Mouse (Mus musculus) testis, postnatal 10 days (tissue): ENCODE results near the gene Sco1.
"Not testable (repeated sequence)": the region's sequence is repeated elsewhere in the genome, so short reads cannot be mapped to it uniquely, and the experiment has no call there.

Experiments
- DNase-seq: peaks from one replicate; pipeline ENCODE4 v3.0.0; 2021; ENCODE audit warnings: low spot score

Sco1 gene

GRCm38 (mm10) chr11:67052321-67052952 lies at the start of gene Sco1, which contains the start of gene Adprm:
Sco1 (plus strand) TSS chr11:67052670.
Adprm (minus strand) TSS chr11:67052594.
- DNase-seq = peak; percentile 87

DNA sequence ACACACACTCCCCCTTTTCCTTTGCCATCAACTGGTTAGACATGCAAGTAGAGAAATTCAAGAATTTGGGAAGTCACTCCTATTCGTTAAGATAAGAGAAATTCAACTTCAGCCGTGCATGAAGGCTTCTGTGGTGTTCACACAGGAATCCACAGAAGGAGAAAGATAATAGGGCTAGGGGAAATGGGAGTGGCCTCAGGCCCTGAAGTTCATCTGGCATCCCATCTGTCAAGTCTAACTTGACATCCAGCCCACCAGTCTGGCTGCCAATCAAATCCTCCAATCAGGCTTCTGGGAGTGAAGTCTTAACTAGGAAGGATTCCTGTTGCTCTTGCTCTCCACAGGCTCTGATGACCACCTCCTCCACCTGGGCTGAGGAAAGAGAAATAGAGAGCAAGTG lies 49.6 kb upstream of the Sco1 start:
- no peak for DNase-seq

DNA sequence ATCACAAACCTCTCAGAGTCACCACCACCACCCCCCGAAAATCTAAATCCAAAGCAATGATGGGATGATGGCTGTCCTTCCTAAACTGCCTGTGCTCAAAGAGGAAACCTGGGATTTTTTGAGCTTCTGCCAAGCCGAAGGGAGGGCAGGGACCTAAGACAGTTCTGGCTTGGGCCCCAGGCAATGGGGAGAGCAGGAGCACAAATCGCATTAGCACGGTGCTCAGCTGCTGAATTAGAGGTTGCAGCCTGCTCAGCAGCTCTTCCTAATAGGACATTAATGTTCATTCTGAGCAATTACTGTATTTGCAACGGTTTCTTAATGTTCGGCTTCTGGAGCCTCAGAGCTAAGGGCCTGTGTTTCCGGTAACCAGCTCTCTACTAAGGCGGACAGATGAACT lies 44.5 kb upstream of the Sco1 start:
- DNase-seq = no peak

DNA sequence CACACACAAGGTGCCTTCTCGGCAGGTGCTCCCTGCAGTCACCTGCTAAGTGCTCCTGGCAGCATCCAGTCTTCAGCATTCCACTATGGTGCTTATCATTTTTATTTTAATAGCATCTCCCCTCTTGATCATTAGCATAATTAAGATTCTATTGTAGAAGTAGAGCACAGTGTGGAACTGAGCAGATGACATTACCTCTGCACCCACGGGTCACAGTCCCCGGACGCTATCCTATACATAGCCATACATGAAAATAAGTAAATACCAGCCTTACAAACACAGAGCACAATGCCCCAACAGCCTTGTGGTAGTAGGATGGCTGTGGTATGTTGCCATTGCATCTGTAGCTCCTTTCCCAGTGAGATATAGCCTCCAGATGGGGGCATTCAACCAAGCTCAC lies 43.9 kb upstream of the Sco1 start:
- no peak for DNase-seq

GRCm38 (mm10) chr11:67010430-67010829 lies 42.0 kb upstream of the Sco1 start:
- DNase-seq = no peak

- no peak for DNase-seq
Observed at GRCm38 (mm10) chr11:67011635-67012034, 40.8 kb upstream of the Sco1 start.

DNA sequence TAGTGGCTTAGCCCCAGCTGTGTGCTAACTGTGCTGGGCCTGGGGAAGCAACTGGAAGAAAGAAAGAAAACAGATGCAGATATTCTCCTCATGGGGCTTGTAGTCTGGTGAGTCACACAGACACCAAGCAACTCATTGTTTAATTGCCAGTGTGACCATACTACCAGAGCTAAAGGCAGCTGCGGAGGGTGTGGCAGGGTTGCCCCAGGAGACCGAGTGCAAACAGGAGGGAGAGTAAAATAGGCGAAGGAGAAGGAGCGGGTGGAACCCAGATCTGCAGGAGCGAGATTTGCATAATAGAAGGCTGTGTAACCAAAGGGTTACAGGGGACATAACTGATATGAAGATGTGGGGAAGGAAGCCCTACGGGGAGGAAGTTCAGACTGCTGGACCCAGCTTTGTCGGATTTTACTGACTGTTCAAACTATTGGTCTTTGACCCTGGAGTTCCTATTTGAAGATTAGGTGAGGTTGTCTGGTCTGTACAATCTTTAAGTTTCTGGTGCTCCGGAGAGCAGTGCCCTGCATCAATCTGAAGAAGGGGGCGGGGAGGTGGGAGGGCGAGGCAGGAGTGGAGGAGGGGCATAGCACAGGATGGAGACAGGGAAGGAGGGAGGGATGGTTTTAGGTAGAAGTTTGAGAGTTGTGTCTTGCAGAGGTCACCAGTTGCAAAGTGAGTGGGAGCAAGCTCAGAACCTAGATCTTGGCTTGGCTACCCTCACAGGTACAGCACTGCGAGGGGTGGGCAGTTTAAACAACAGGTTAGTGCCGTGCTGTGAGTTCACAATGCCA lies 34.5 kb upstream of the Sco1 start:
- DNase-seq = no peak

GRCm38 (mm10) chr11:67019711-67020475 lies 32.6 kb upstream of the Sco1 start:
- no peak for DNase-seq

- DNase-seq = peak; percentile 81
Observed at GRCm38 (mm10) chr11:67020948-67021347, 31.5 kb upstream of the Sco1 start.

DNA sequence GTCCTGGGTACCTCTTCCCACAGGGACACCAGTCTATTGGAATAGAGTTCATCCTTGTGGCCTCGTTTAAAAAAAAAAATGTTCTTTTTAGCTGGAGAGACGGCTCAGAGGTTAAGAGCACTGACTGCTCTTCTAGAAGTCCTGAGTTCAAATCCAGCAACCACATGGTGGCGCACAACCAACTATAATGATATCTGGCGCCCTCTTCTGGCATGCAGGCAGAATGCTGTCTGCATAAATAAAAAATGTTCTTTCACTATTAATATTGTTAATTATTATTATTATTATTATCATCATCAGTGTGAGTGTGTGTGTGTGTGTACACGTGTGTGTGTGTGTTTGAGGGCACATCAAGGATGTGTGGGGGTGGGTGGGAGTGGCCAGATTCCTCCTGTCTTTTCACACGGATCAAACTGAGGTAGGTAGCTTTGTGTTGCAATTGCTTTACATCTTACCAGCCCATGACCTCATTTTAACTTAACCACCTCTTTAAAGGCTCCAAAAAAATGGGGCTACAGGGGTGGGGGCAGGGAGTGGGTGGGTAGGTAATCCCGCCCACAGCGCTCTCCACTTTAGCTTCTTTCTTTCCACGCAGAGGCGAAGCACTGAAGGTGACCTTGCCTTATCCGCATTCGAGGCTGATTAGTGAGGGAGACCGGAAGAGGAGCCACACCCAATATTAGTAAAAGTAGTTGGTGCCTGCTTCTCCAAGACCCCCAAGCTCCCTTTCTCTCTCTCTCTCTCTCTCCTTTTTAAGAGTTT lies 29.9 kb upstream of the Sco1 start:
- DNase-seq = peak; percentile 53

DNA sequence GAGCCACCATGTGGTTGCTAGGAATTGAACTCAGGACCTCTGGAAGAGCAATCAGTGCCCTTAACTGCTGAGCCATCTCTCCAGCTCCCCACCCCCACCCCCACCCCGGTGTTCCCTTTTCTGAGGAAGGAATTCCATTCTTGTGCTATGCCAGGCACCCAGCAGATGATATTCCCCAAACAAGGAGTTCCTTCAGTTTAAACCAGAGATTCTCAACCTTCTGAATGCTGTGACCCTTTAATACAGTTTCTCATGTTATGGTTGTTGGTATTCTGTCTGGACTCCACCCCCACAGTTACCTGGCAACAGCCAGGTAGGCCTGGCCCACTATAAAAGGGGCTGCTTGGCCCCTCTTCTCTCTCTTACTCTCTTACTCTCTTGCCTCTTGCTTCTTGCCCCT lies 29.3 kb upstream of the Sco1 start:
- not testable (repeated sequence) for DNase-seq

DNA sequence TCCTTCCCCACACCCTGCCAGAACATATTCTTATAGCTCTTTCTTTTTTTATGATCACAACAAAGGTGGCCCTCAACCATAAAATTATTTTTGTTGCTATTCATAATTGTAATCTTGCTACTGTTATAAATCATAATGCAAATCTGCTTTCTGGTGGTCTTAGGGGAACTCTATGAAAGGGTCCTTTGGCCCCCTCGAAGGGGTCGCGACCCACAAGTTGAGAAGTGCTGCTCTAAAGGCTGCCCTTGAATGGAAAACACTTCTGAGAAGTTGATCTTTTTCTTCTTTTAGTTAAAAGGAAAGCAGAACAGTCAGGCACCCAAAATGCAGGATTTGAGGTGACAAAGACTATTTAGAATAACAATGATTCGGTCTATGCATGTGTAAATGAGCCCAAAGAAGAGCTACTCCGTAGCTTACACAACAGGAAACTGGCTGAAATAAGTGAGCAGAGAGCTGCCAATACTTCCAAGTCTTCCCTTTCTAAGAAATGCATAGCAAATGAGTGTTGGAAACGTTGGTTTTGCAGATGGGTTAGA lies 28.6 kb upstream of the Sco1 start:
- DNase-seq = no peak

GRCm38 (mm10) chr11:67024867-67025477 lies 27.5 kb upstream of the Sco1 start, which contains the start of gene Tmem220:
Tmem220 (plus strand) TSS chr11:67025154.
- peak; percentile 97 for DNase-seq

DNA sequence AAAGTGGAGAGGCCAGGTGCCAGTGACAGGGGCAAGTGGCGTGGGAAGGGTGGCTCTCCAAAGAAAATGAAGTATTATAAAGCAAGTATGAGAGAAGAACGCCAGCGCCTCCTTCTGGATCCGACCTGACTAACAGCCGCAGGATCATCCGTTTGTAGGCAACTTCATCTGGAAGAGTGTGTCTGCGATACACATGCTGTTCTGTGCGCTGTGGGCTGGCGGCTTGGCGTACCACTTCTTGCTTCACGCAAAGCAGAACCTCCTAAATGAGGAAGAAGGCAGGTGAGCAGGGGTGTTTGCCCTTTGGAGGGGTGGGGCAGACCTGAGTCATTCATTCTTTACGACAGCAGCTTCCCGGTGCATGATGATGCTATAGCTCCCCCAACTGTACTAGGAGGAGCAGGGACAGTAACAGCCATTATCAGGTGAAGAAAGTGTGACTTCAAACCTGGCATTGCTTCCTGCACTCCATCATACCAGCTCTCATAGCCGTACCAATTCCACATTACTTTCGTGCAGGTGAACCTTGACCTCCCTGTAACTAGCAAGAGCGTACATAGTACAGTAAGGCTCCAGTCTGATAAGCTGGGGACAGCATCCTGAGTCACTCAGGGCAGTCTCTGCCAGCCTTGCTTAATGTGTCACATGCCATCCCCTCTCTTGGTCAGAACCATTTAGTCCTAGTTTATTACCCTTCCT lies 21.4 kb upstream of the Sco1 start:
- no peak for DNase-seq

GRCm38 (mm10) chr11:67031603-67031915 lies 20.9 kb upstream of the Sco1 start:
- no peak for DNase-seq

GRCm38 (mm10) chr11:67034775-67035485 lies 17.5 kb upstream of the Sco1 start:
- no peak for DNase-seq

DNA sequence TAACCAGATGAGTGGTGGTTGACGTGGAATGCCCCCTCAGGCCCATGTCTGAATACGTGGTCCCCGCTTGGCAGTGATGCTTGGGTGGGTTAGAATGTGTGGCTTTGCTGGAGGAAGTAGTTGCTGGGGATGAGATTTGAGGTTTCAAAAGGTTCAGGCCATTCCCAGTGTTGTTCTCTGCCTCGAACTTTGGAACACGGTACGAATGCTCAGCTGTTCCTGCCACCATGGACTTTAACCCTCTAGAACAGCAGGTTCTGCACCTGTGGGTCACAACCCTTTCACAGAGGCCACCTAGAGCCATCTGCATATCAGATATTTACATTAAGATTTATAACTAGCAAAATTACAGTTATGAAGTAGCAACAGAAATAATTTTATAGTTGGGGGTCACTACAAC lies 16.2 kb upstream of the Sco1 start:
- no peak for DNase-seq

DNA sequence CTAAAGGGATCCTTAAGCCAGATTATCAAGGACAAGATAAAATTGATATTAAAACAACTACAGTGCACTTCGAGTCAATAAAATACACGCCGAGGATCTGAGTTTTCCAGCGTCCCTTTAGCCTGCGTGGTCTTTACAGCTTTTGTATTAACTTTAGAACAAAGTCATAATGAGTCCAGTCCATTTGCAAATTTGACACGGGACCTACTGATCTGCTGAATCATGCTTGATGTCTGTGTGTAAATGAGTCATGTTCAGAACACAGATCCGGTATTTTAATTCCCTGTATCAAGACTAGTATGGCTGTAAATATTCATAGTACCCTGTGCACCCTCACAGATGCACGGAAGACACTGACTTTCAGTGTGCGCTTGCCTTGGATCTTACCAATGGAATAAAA lies 15.6 kb upstream of the Sco1 start:
- DNase-seq = no peak

GRCm38 (mm10) chr11:67039799-67040198 lies 12.7 kb upstream of the Sco1 start:
- no peak for DNase-seq

- no peak for DNase-seq
Observed at GRCm38 (mm10) chr11:67040483-67040882, 12.0 kb upstream of the Sco1 start.
